Mouse (Mus musculus): ENCODE measurements at regions not wholly inside any gene's neighbourhood (a gene's known extent, or its start where the extent isn't known, plus 50 kb on each side); places are given as distances from the start of the nearest gene placed in this dataset.

DNA sequence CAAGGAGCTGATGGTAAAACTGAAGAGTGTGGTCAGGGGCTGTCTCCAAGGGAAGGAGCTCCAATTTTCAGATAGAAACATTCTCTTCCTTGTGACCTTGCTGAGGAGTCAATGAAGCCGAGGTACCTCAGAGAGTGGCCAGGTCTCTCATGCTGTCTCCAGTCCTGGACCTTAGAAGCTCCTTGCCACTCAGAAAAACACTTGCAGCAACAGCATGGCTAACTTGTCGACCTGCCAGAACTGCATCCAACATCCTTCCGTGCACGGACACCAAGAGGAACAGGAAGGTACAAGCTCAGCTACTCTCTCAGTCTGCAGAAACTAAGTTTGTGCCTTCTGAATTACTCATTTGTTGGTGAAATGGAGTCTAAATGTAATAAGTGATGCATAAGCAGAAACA, 214.9 kb upstream of the Ncam1 start:
- TF ChIP-seq CTCF (IDR thresholded peaks at IDR 0.05; ENCODE audit: borderline replicate concordance, insufficient read depth, low read depth, low read length) (no peak), POLR2A (IDR thresholded peaks at IDR 0.05; ENCODE audit: borderline replicate concordance, insufficient read depth, low read length) (no peak)

All from cerebellum, adult 2 months (tissue).